Mouse (Mus musculus) right cerebral cortex, postnatal 25 days (tissue): ENCODE results near the gene Iqcf6.
A peak's percentile ranks its signal among the peaks of the same experiment; 100 is the strongest.
"Not testable (repeated sequence)": the region's sequence is repeated elsewhere in the genome, so short reads cannot be mapped to it uniquely, and the experiment has no call there.

Source experiments
- DNase-seq: peaks from one replicate; pipeline ENCODE4 v3.0.0; 2022

Gene Iqcf6

DNA sequence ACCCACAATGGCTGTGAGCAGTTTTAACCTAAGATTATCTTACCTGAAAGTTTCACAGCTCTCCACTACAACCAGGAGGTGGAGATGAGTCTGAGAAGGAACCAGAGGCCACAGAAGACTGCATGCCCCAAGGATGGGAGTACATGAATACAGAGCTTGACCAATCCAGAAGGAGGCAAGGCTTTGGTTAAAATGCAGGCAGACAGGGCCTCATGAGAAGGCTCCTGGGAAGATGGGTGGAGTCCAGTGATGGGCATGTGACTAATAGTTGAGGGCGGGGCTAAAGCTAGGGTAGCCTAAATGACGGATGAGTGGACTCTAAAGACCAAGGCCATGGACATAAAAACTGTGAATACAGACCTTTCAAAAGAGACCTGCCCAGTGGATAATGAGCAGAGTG lies at the start of gene Iqcf6:
Iqcf6 (plus strand) TSS at position 301 of the 400 bp plus-strand sequence.
- DNase-seq = no peak

DNA sequence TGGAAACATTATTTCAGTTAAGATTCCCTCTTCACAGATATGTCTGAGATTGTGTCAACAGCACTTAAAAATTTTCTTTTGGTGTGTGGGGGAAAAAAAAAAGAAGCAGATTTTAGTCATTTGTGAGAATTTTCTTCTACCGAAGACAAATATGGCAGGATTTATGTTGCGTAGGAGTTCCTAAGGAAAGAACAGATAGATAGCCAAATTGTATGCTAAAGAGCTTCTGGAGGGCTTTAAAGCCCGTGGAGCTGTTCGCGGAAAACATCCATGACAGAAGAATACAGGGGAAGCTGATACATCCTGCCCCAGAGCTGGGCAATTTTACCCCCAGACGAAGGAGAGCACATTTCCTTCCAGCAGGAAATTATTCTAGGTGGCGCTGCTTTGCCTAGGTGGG lies 46.4 kb upstream of the Iqcf6 start:
- DNase-seq = no peak

DNA sequence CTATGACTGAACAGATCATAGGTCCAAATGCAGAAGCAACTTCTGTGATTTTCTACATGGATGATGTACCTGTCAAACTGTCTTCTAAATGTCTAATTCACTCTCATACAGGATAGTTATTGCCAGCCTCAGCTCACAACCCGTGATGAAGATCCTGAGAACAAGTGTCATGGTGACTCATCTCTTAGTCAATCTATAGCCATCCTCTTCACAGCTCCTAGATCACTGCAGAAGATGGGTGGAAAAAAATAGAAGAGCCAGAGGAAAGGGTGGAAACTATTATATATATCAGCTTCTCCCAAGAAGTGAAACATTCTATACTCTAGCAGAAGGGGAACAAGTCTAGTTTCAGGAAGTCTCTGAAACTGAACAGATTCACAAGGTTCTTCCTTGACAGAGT lies 43.8 kb upstream of the Iqcf6 start:
- DNase-seq = no peak

DNA sequence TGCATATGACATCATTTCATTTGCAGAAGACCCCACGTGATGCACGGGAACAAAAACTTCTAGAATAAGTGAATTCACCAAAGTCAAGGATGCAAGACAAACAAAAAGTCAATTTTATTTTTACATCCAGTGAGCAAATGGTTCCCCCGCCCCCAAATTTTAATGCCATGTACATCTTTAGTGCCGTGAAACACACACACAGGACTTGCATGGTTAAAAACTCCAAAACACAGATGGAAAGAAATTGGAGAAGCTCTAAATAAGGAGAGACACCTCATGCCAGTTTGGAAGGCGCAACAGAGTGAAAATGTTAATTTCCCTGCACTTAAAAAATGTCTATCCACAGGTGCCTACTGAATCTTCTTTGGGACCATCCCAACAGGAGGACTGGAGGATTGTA lies 34.2 kb upstream of the Iqcf6 start:
- no peak for DNase-seq

DNA sequence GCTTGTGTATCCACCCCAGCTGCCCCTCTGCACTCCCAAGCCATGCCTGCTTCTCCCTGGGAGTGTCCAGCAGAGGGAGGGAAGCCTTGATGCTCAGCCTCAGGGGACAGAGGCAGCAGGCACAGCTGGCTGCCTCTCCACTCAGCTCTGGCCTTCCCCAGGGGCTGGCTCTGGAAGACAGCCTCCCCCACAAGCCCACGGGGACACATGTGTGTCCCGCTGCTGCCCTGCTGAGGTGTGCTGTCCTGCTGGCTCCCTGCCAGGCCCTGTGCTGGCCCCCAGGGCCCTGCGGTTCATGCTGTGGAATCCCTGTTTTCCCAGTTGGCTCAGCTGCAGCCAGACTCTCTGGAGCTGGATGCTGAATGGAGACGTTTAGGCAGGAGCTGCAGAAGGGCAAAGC lies 31.0 kb upstream of the Iqcf6 start:
- not testable (repeated sequence) for DNase-seq

DNA sequence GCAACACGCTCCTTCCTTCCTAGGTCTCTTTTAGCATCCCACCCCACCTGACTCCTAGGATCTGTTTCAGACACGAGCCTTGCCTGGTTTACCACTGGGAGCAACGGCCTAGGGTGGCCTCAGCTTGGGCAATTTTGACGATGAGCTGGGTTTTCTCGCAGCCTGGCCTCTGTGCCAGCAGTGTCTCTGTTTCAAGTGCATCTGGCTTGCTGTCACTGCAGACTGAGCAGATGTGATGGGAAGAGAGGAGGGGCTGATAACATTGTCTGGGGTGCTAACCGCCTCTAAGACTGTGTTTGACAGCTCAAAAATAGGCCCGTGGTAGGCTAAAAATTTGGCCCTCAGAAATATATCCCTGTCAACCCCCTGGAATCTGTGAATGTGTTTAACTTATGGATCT lies 30.5 kb upstream of the Iqcf6 start:
- DNase-seq = no peak

DNA sequence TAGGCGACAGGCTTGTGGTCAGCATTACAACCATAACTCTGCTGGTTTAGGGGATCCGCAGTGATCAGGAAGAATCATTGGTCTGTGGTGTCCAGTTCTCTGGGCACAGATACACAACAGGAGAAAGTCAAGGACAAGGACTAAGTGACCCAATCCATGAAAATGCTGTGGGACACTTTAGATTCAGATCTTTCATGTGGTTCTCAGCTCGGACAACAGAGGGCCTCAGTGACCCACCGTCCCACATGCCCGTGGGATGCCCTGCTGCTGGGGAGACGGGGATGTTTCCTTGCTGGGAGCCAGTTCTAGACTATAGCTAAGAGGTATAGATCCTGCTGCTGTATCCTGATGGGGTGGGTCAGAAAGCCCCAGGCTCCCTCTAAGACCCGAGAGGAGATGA lies 27.9 kb upstream of the Iqcf6 start:
- no peak for DNase-seq

DNA sequence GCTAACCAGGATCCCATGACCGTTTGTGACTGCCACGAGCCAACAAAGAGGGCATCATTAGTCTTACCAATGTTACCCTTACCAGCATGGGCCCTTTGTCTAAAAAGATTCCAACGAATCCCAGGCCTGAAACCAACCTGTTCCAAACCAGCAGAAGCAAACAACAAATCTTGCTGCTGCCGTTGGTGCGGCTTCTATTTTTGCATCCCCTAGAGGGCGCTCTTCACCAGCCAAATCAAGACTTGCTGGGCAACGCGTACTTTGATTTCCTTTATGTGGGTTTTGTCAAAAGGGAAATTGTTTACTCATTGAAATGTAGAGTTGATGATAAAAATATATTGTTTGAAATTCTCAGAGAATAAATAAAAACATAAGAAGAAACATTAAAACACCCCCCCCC lies 25.8 kb upstream of the Iqcf6 start:
- DNase-seq = peak; percentile 64

DNA sequence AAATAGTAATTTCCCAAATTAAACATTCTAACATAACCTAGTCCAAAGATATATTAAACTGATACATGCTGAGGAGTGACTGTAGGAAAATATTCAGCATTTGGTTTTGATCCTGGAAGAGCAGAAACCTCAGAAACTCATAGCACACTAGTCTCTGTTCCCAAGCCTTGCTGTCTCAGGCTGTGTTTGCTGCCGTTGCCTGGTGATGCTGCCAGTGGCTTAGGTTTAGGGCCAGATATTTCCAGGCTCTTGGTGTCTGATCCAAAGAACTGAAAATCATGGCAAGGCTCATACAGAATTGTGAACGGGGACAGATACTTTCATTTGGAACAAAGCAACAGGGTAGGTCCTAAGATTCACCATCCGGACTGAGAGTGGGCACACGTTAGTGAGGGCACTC lies 15.7 kb upstream of the Iqcf6 start:
- DNase-seq = no peak

DNA sequence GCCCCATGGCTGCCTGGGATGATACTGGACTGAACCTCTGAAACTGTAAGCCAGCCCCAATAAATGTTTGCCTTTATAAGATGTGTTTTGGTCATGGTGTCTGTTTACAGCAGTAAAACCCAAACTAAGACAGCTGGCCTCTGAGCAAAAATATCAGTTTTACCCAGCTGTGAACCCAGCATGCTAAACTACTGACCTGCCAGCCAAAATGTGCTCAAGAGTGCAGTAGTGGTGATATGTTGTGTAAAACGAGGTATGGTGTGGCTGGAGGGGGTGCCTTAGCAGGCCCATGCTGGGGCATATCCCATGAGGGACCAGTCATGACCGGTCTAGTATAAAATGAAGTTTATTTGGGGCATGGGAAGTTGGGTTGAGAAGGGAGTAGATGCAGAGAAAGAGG lies 12.4 kb upstream of the Iqcf6 start:
- DNase-seq = no peak

DNA sequence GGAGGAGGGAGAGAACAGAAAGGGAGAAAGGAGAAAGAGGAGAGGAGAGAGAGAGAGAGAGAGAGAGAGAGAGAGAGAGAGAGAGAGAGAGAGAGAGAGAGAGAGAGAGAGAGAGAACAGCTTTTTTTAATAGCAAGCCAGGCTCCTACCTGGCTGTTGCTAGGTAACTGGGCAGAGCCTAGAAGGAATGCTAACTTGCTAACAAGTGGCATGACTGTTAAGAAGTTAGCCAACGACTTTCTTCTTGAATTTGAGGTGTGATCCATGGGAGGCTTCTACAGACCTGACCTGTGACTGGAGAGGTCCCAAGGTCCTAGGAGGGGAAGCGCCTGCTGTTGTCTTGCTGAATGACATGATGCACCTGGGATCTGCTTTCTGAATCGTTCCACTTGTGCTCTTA lies 11.8 kb upstream of the Iqcf6 start:
- DNase-seq = no peak

DNA sequence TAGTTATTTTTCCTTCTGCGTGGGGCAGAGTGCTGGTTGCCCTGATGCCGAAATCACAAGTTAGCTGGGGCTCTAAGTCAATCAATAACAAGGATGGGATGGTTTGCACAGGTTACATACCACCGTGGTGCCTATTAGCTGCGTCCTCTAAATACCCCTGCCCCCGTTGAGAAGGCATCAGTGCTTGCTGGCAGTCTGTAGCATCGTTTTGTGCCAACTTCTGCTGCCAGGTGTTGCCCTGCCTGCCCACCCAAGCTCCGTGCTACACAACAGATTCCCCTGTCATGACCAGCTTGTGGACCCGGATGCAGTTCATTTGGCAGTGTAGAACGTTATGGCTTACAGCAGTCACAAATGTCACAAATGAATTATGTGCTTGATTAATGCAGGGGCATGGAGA lies 10.1 kb upstream of the Iqcf6 start:
- no peak for DNase-seq

DNA sequence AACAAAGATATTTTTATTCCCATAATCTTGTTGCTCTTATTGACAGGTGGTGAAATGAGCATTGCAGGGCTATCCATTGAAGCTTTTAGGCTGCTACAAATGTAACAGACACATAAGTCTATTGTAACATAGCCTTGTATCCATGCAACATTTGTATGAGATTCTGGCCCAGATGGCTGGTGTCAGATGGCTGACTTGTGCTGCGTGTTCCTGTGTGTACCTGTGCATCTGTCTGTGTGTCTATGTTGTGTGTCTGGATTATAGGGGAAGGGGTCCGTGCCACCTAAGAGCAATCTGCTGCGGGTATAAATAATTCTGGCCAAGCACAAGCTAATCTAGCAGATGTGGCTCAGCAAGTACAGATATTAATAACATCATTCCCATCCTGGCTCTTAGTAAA lies 8.9 kb upstream of the Iqcf6 start:
- no peak for DNase-seq

DNA sequence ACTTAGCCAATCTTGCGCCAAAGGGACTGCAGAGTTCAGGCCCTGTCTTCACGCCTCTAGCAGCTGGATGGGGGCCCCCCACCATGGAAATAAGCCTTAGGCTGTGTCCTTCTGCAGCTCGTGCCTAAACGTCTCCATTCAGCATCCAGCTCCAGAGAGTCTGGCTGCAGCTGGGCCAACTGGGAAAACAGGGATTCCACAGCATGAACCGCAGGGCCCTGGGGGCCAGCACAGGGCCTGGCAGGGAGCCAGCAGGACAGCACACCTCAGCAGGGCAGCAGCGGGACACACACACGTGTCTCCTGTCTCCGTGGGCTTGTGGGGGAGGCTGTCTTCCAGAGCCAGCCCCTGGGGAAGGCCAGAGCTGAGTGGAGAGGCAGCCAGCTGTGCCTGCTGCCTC lies 1.4 kb downstream of the Iqcf6 start:
- not testable (repeated sequence) for DNase-seq

DNA sequence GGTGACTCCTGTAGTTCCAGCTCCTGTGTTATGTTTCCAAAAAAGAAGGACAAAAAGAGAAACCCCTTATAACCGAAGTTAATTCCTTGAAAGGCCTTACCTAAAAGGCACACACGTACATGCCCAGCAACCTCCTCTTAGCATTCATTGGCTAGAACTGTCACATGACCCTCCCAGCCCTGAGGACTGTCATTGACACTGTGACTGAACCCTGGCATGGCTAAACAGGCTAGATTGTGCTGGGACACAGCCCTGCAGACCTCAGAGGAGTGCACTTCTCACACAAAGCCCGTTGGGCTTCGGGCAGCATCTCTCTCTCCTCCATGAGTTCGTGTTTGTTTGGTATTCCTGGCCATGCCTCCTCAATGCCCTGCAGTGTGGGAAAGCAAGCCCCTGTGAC lies 5.8 kb downstream of the Iqcf6 start:
- DNase-seq = no peak

DNA sequence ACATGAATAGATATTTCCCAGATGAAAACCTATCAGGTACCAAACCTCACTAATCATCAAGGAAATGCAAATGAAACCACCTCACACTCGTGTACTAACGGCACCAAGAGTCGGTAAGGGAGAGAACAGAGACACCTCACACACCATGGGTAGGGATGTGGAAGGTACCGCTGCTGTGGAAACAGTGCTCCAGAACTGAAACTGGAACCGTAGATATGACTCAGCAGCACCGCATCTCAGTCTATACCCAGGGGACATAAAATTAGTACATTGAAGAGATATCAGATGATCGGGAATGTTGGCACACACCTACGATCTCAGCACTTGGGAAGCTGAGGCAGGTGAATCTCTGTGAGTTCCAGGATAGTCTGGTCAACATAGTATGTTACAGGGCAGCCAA lies 11.8 kb downstream of the Iqcf6 start:
- no peak for DNase-seq

DNA sequence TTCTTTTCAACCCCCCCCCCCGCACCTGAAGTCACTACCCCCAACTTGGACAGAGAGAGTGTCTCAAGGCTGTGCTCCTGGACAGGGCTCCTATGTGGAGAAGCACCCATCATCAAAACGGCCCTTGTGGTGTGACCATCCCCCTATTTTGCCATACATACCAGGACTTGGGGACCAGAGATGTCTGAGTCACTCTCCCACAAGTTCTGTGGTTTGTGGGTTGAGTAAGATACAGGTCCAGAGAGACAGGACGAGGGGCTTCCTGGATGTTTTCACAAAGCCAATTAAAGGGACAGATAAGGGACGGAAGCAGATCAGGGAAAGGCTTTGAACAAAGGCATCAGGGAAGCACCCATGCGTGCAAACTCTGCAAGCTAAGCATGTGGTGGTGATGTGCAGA lies 15.0 kb downstream of the Iqcf6 start:
- no peak for DNase-seq

DNA sequence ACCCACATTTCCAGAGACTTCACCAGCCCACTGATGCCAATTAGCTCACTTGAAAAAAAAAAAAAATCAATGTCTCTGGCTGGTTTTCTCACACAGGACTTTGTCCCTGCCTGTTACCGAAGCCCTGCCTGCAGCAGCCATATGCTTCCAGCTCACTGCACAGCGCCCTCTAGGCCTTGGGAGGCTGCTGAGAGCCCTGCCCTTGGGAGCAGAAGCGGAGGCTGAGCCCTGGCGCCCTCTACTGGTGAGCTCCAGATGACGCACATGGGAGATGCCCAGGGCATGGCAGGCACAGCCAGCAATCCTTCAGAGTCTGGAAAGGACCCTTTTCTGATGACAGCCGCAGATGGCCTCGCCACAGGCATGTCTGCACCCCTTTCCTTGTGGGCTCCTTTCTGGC lies 16.7 kb downstream of the Iqcf6 start:
- peak; percentile 76 for DNase-seq

DNA sequence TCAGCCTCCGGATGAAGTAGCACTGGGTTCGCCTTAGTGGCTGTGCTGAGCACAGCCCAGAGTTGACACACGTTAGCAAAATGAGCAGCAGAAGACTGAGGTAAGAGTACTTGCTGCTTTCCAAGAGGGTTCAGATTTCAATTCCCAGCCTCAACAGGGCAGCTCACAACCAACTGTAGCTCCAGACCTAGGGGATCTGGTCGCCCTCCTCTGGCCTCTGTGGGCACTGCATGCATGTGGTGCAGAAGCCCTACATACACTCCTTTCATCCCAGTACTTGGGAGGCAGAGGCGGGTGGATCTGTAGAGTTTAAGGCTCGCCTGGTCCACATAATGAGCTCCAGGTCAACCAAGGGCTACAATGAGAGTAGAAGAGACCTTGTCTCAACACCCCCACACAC lies 17.4 kb downstream of the Iqcf6 start:
- DNase-seq = no peak

DNA sequence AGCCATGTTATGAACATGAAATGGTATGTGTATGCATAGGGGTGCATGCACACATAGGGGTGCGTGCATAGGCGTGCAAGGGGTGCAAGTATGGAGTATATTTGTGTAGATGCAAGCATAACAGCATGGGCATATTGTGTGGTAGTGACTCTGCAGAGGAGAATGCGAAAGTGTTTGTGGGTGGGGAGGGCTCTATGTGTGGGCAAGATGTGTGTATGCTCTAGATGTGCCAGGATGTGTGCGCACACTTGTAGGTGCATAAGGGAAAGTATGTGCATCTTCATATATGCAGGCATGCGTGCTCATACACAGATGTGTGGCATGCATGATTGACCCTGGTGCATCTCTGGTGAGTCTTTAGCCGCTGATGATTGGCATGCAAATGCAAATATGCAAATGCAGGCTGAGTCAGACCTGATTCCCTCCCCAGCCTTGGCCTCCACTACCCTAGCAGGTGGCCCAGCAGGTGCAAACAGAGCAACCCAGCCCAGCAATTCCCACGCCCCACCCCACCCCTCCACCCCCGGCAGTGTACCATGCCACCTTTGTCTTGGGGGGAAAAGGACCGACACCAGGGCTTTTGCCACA lies 19.4 kb downstream of the Iqcf6 start:
- DNase-seq = no peak

DNA sequence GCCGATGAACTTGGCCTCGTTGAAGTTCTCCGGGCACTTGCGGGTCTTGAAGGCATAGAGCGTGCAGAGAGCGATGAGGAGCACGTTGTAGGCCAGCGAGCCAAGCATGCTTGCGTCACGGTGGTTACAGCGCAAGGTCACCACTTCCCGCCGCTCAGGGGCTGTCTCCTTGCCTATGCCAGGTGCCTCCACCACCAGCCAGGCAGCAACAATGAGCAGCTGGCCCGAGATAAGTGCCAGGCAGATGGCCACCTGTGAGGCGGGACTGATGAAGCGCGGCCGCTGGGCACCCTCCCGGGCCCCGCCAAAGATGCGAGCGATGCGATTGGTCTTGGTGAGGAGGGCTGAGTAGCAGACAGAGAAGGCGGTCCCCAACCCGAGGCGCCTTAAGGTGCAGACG lies 20.8 kb downstream of the Iqcf6 start:
- DNase-seq = no peak

DNA sequence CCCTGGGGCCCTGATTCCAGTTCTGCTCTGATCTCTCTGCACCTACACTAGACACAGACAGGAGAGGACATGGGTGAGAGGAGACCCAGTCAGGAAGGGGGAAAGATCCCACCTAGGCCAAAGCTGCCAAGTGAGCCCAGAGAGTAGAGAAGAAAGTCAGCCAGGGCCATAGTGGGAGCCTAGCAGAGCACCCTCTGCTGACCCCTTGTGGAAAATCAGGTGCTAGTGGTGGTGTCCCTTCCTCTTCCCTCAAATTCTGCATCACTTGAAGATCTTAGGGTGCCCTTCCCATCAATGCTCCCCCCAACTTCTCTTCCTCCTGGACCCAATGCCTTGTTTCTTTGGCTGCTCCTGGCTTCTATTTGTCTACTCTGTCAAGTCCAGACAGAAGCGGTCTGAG lies 26.3 kb downstream of the Iqcf6 start:
- DNase-seq = no peak

DNA sequence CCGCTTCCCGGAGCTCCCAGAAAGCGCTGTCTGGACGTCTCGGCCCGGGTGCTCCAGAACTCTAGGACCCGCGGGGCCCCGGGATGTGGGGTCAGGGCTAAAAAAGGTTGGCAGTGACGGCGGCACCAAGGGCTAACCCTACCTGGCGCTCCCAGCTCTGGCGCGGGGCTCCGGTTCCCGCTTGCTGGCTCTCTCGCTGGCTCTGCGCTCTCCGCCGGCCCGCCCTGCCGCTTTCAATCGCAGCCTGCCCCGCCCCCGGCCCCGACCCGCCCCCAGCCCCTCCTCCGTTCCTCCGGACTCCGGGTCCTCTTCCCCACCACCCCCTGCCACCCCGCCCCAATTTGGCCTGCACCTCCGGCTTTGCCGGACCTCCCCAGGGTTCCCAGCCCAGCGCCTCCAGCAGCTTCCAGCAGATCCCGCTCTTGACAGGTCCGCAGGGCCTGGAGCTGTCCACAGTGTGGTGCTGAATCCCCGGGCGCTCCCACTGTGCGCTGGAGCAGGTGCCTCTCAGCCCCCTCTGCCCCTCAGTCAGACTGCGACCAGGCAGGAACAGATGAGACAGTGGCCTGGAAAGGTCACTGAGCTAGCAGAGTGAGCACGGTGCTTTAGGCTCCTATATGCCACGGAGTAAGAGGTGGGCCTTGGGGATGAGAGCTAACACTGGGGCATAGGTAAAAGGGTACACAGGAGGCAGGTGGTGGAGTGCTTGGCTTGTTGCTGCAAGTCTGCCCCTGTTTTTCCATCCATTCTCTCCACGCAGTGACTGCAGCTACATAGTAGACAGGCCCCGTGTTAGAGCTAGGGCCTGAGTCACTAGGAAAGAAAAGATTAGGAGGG lies 29.7 kb downstream of the Iqcf6 start, which contains the start of gene Grm2:
Grm2 (minus strand) TSS at position 199 of the 837 bp plus-strand sequence.
- no peak for DNase-seq

DNA sequence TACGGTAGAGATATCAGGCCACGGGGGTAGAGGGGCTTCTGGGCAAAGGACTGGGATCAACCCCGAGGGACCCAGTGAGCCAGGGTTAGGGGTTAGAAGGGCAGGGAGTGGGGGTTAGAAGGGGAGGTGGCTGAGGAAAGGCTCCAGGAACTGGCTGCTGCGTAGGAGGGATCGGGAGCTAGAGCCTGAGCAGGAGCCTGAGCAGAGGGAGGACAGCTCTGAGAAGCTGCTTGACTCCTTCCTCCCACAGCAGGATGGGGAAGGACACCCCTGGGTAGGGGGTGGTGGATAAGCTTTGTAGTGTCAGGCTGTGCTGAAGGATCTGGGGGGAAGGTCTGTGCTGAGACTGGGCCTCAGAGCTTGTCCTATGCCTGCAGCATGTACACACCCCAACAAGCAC lies 30.4 kb downstream of the Iqcf6 start:
- DNase-seq = no peak

DNA sequence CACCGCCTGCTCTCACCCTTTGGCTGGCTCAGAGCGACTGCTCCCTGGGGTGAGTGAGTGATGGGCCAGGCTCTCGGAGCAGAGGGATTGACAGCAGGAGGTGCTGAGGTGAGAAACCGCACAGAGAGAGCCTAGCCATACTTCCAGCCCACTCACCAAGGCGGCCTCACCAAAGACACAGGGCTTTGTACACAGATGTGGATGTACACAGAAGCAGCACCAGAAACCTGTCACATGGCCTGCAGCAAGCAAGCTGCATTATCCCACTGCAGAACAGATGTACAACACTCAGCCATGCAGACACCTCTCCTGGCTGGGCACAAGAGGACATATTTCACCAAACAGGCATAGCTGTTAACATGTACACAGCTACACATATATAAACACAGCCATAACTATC lies 31.2 kb downstream of the Iqcf6 start:
- DNase-seq = no peak
